Mouse (Mus musculus): Measurements from ENCODE around the gene Gprc5c. TPM values are rescaled to one million over a fixed set of nuclear protein-coding genes. Genes with fewer than 3 reads are reported as not detected.

Gprc5c gene
- total and polyA plus RNA-seq, 3 experiments = not detected

DNA sequence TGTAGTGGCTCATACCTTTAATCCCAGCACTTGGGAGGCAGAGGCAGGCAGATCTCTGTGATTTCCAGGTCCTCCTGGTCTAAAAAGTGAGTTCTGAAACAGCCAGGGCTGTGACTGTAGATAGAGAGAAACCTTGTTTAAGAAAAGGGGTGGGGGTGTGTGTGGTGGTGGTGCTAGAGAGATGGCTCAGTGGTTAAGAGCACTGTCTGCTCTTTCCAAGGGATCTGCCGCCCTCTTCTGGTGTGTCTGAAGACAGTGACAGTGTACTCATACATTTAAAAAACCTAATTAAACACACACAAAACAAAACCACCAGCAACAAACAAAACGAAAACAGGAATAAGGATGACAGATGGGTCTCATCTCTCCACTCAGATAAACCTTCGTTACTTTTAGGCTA, 11.7 kb downstream of the Gprc5c start:
- peaks cover 2% of the 10 kb centered on the region; the same call in 1 of the 2 replicates for H3K9me3 ChIP-seq (replicated peaks; ENCODE audit: insufficient read depth, low read length)

GRCm38 (mm10) chr11:114863918-114864420, 13.0 kb downstream of the Gprc5c start:
- no peaks in the 10 kb centered on the region for H3K79me2 ChIP-seq (ENCODE audit: control insufficient read depth, insufficient read depth, low read length, poor library complexity)
- H3K4me3 ChIP-seq (ENCODE audit: control insufficient read depth in 1 of 2, insufficient read depth in 1 of 2, low read depth in 2 of 2, low read length in 2 of 2) = no peak overlapping the region
- no peaks in the 10 kb centered on the region for H3K4me1 ChIP-seq (ENCODE audit: control insufficient read depth in 1 of 2, insufficient read depth in 2 of 2, low read length in 2 of 2)
- H3K27me3 ChIP-seq (ENCODE audit: control insufficient read depth in 1 of 2, insufficient read depth in 2 of 2, low read length in 2 of 2) = no peaks in the 10 kb centered on the region
- no peak overlapping the region for H3K27ac ChIP-seq (ENCODE audit: control insufficient read depth, low read depth, low read length)
- H3K36me3 ChIP-seq (ENCODE audit: control insufficient read depth in 1 of 2, insufficient read depth in 2 of 2, low read length in 2 of 2) = no peaks in the 10 kb centered on the region
- no peak for DNase-seq (ENCODE audit: low read depth, low spot score)
- H3K9me3 ChIP-seq (replicated peaks; ENCODE audit: insufficient read depth, low read length) = peaks cover 2% of the 10 kb centered on the region; the same call in 1 of the 2 replicates
- no peak for TF ChIP-seq CTCF (IDR thresholded peaks at IDR 0.05 in 2 of 3, conservative IDR thresholded peaks at IDR 0.05 in 1 of 3; ENCODE audit: control insufficient read depth in 1 of 3, insufficient read depth in 1 of 3, low read depth in 2 of 3, low read length in 3 of 3, poor library complexity in 1 of 3, severe bottlenecking in 1 of 3)
- TF ChIP-seq MEF2A (IDR thresholded peaks at IDR 0.05; ENCODE audit: extremely low read depth, insufficient replicate concordance, low read depth, low read length, poor library complexity, severe bottlenecking) = no peak
- TF ChIP-seq CHD1 (IDR thresholded peaks at IDR 0.05; ENCODE audit: low read depth, low read length) = no peak
- no peak for TF ChIP-seq MAZ (IDR thresholded peaks at IDR 0.05; ENCODE audit: low read depth, low read length)
- no peak for TF ChIP-seq NRF1 (IDR thresholded peaks at IDR 0.05; ENCODE audit: insufficient read depth, low read depth, low read length, poor library complexity, severe bottlenecking)
- TF ChIP-seq UBTF (IDR thresholded peaks at IDR 0.05; ENCODE audit: borderline replicate concordance, insufficient read depth, low read depth, low read length) = no peak
- no peak for TF ChIP-seq ZC3H11A (IDR thresholded peaks at IDR 0.05; ENCODE audit: low read depth, low read length)
- TF ChIP-seq ZKSCAN1 (IDR thresholded peaks at IDR 0.05; ENCODE audit: low read depth, low read length) = no peak
- no peak for TF ChIP-seq MYB (IDR thresholded peaks at IDR 0.05; ENCODE audit: low read depth, low read length)
- no peak for TF ChIP-seq MAX (IDR thresholded peaks at IDR 0.05; ENCODE audit: low read length)
- no peak for TF ChIP-seq BHLHE40 (IDR thresholded peaks at IDR 0.05; ENCODE audit: borderline replicate concordance, low read depth, low read length)
- no peak for TF ChIP-seq GATA1 (IDR thresholded peaks at IDR 0.05; ENCODE audit: low read depth, low read length)
- TF ChIP-seq GABPA (IDR thresholded peaks at IDR 0.05; ENCODE audit: low read depth, low read length) = no peak
- no peak for TF ChIP-seq RAD21 (IDR thresholded peaks at IDR 0.05; ENCODE audit: low read depth, low read length)
- TF ChIP-seq EP300 (IDR thresholded peaks at IDR 0.05; ENCODE audit: low read depth in 1 of 2, low read length in 2 of 2) = no peak
- no peak for TF ChIP-seq ZNF384 (IDR thresholded peaks at IDR 0.05; ENCODE audit: low read depth, low read length)
- TF ChIP-seq MAFK (IDR thresholded peaks at IDR 0.05; ENCODE audit: borderline replicate concordance, low read depth, low read length) = no peak
- H3K9ac ChIP-seq (ENCODE audit: control insufficient read depth, low read depth, low read length, poor library complexity, severe bottlenecking) = no peak overlapping the region

More for the DNA sequence above, 11.7 kb downstream of the Gprc5c start:
- Histone ChIP-seq H3K4me3 (ENCODE audit: control insufficient read depth in 1 of 2, insufficient read depth in 1 of 2, low read depth in 2 of 2, low read length in 2 of 2) (no peak overlapping the region), H3K9ac (ENCODE audit: control insufficient read depth, low read depth, low read length, poor library complexity, severe bottlenecking) (no peak overlapping the region), H3K36me3 (ENCODE audit: control insufficient read depth in 1 of 2, insufficient read depth in 2 of 2, low read length in 2 of 2) (no peaks in the 10 kb centered on the region), H3K79me2 (ENCODE audit: control insufficient read depth, insufficient read depth, low read length, poor library complexity) (no peaks in the 10 kb centered on the region), H3K27ac (ENCODE audit: control insufficient read depth, low read depth, low read length) (no peak overlapping the region), H3K4me1 (ENCODE audit: control insufficient read depth in 1 of 2, insufficient read depth in 2 of 2, low read length in 2 of 2) (no peaks in the 10 kb centered on the region), H3K27me3 (ENCODE audit: control insufficient read depth in 1 of 2, insufficient read depth in 2 of 2, low read length in 2 of 2) (no peaks in the 10 kb centered on the region)
- no peak for DNase-seq (ENCODE audit: low read depth, low spot score)
- TF ChIP-seq ZNF384 (IDR thresholded peaks at IDR 0.05; ENCODE audit: low read depth, low read length) (no peak), MXI1 (IDR thresholded peaks at IDR 0.05; ENCODE audit: low read depth, low read length) (no peak), MYB (IDR thresholded peaks at IDR 0.05; ENCODE audit: low read depth, low read length) (no peak), CHD2 (IDR thresholded peaks at IDR 0.05; ENCODE audit: low read length) (no peak), GATA1 (IDR thresholded peaks at IDR 0.05; ENCODE audit: low read depth, low read length) (no peak), E2F4 (IDR thresholded peaks at IDR 0.05; ENCODE audit: borderline replicate concordance, low read depth, low read length) (no peak), MEF2A (IDR thresholded peaks at IDR 0.05; ENCODE audit: extremely low read depth, insufficient replicate concordance, low read depth, low read length, poor library complexity, severe bottlenecking) (no peak), MAX (IDR thresholded peaks at IDR 0.05; ENCODE audit: low read length) (no peak), ZMIZ1 (IDR thresholded peaks at IDR 0.05; ENCODE audit: low read depth, low read length) (no peak), TCF12 (IDR thresholded peaks at IDR 0.05; ENCODE audit: low read depth, low read length) (no peak), SIN3A (IDR thresholded peaks at IDR 0.05; ENCODE audit: low read length) (no peak), KAT2A (conservative IDR thresholded peaks at IDR 0.05; ENCODE audit: low read depth, low read length) (no peak), RAD21 (IDR thresholded peaks at IDR 0.05; ENCODE audit: low read depth, low read length) (no peak), CHD1 (IDR thresholded peaks at IDR 0.05; ENCODE audit: low read depth, low read length) (no peak), ETS1 (IDR thresholded peaks at IDR 0.05; ENCODE audit: low read depth, low read length) (no peak), UBTF (IDR thresholded peaks at IDR 0.05; ENCODE audit: borderline replicate concordance, insufficient read depth, low read depth, low read length) (no peak), MAFK (IDR thresholded peaks at IDR 0.05; ENCODE audit: borderline replicate concordance, low read depth, low read length) (no peak), SMC3 (IDR thresholded peaks at IDR 0.05; ENCODE audit: low read depth, low read length) (no peak)
